Mouse (Mus musculus) bone marrow macrophage, adult 2 months (primary cell): Measurements from ENCODE around the gene Taok1.

Experiments used
- CTCF ChIP-seq: IDR thresholded peaks from 2 replicates; pipeline ENCODE4 v1.5.1; 2012; ENCODE audit warnings: low read depth, mild to moderate bottlenecking, low read length, moderate library complexity
- POLR2A ChIP-seq: IDR thresholded peaks from 2 replicates; pipeline ENCODE4 v1.6.1; 2012; ENCODE audit warnings: mild to moderate bottlenecking, low read depth, low read length, borderline replicate concordance

DNA sequence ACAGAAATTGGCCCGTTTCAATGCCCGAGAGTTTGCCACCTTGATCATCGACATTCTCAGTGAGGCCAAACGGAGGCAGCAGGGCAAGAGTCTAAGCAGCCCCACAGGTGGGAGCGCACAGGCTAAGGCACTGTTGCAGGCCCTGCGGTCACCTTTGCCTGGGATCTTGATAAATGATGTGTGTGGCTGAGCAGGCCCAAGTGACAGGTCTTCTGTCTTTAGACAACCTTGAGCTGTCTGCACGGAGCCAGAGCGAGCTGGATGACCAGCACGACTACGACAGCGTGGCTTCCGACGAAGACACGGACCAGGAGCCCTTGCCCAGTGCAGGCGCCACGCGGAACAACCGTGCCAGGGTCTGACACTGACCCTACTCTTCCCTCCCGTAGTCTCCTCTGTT, 103.2 kb downstream of the Taok1 start:
- TF ChIP-seq CTCF (no peak), POLR2A (no peak)
